8 mouse cellular contexts compared by ENCODE assay signal in genomic region chr9:41273171-41273781, GRCm38 (mm10).
DNase-seq lines count a peak whose midpoint lies in the region; ATAC-seq and TF ChIP-seq lines count a peak whose summit lies in the region.

No protein-coding gene starts in this region.

- peak overlapping the region; percentile 47 for H3K4me2 ChIP-seq in liver, postnatal 0 days (ENCODE audit: low read depth, low read length)
- H3K4me2 ChIP-seq in stomach, postnatal 0 days (replicated peaks; ENCODE audit: low read depth), result peak overlapping the region; percentile 52

- H3K36me3 ChIP-seq in embryonic facial prominence, embryonic 10.5 days (replicated peaks), result no peaks in the 10 kb centered on the region
- no peaks in the 10 kb centered on the region for H3K36me3 ChIP-seq in liver, postnatal 0 days (replicated peaks; ENCODE audit: insufficient read depth, low read length)
- H3K36me3 ChIP-seq in stomach, postnatal 0 days (ENCODE audit: control insufficient read depth, insufficient read depth, low read length), result no peaks in the 10 kb centered on the region

- H3K9me3 ChIP-seq in embryonic facial prominence, embryonic 10.5 days, result peaks cover 2% of the 10 kb centered on the region; the same call in 1 of the 2 replicates
- H3K9me3 ChIP-seq in liver, postnatal 0 days (ENCODE audit: low read length), result no peaks in the 10 kb centered on the region; the same call in 1 of the 2 replicates
- 0 out of 2 replicates have a peak, but pooled peaks cover 3% of the 10 kb centered on the region for H3K9me3 ChIP-seq in stomach, postnatal 0 days (ENCODE audit: control insufficient read depth, low read length)

- peaks cover 24% of the 10 kb centered on the region for H3K4me1 ChIP-seq in embryonic facial prominence, embryonic 10.5 days
- no peaks in the 10 kb centered on the region for H3K4me1 ChIP-seq in liver, postnatal 0 days (ENCODE audit: insufficient read depth)
- H3K4me1 ChIP-seq in stomach, postnatal 0 days (replicated peaks; ENCODE audit: control insufficient read depth, insufficient read depth), result no peaks in the 10 kb centered on the region

- no peak for DNase-seq in layer of hippocampus, adult 2 months (ENCODE audit: low spot score in 2 of 2)
- no peak for DNase-seq in layer of hippocampus, adult 8-10 months (ENCODE audit: low spot score in 2 of 2)
- peak; percentile 92 for DNase-seq in embryonic facial prominence, embryonic 10.5 days (ENCODE audit: low spot score)
- peak; percentile 12 to 25 for DNase-seq in heart, postnatal 14 days
- DNase-seq in liver, postnatal 0 days, result no peak
- DNase-seq in stomach, postnatal 0 days (ENCODE audit: low spot score), result peak; percentile 29
- no peak for DNase-seq in right cerebral cortex, adult 18-20 months

- peak overlapping the region; percentile 54 for H3K4me3 ChIP-seq in layer of hippocampus, adult 2 months
- H3K4me3 ChIP-seq in embryonic facial prominence, embryonic 10.5 days, result peak overlapping the region; percentile 55
- no peak overlapping the region for H3K4me3 ChIP-seq in liver, postnatal 0 days (ENCODE audit: low read depth, low read length)
- H3K4me3 ChIP-seq in stomach, postnatal 0 days (ENCODE audit: low read depth, low read length), result peak overlapping the region; percentile 32

- TF ChIP-seq EP300 in liver, postnatal 0 days (IDR thresholded peaks at IDR 0.05; ENCODE audit: low read depth), result no peak
- TF ChIP-seq EP300 in stomach, postnatal 0 days (optimal IDR thresholded peaks at IDR 0.05), result no peak

- H3K27ac ChIP-seq in layer of hippocampus, adult 2 months, result peak overlapping the region; percentile 36; the same call in 1 of the 2 replicates
- peak overlapping the region; percentile 92 for H3K27ac ChIP-seq in embryonic facial prominence, embryonic 10.5 days (replicated peaks)
- no peak overlapping the region for H3K27ac ChIP-seq in liver, postnatal 0 days (ENCODE audit: low read depth)
- H3K27ac ChIP-seq in stomach, postnatal 0 days (replicated peaks), result no peak overlapping the region

- H3K9ac ChIP-seq in liver, postnatal 0 days (replicated peaks), result no peak overlapping the region
- peak overlapping the region; percentile 45; the same call in 1 of the 2 replicates for H3K9ac ChIP-seq in stomach, postnatal 0 days (ENCODE audit: low read length)

- intact Hi-C loops in heart, postnatal 14 days (cut with DNase I), result no loop called here

- ATAC-seq in liver, postnatal 0 days, result no peak
- ATAC-seq in stomach, postnatal 0 days (ENCODE audit: low FRiP score, low TSS enrichment), result peak; percentile 42; the same call in 1 of the 2 replicates
- no peak for ATAC-seq in activated CD4-positive, CD25-positive, alpha-beta regulatory T cell, adult 4 months

- no peaks in the 10 kb centered on the region for H3K27me3 ChIP-seq in embryonic facial prominence, embryonic 10.5 days (replicated peaks; ENCODE audit: low read depth, poor library complexity, severe bottlenecking)
- peaks cover 19% of the 10 kb centered on the region for H3K27me3 ChIP-seq in liver, postnatal 0 days (ENCODE audit: insufficient read depth, low read length)
- H3K27me3 ChIP-seq in stomach, postnatal 0 days (ENCODE audit: control insufficient read depth, insufficient read depth, low read length), result no peaks in the 10 kb centered on the region

- WGBS in embryonic facial prominence, embryonic 10.5 days, result under 1% methylated on average over 18 of the region's 18 CpGs
- 2% methylated on average over 17 of the region's 18 CpGs for WGBS in liver, postnatal 0 days (ENCODE audit: insufficient replicate concordance)
- WGBS in stomach, postnatal 0 days, result under 1% methylated on average over 18 of the region's 18 CpGs

- TF ChIP-seq CTCF in layer of hippocampus, adult 2 months (conservative IDR thresholded peaks at IDR 0.05), result peak; percentile 19; the same call in 1 of the 2 replicates
- TF ChIP-seq CTCF in liver, postnatal 0 days (IDR thresholded peaks at IDR 0.05; ENCODE audit: low read depth), result no peak
- TF ChIP-seq CTCF in stomach, postnatal 0 days (IDR thresholded peaks at IDR 0.05; ENCODE audit: low read depth), result peak; percentile 35

Comparison
In these comparisons a context has a peak if more than half of its experiments do, and no peak if none do; other contexts are left out.
1. DNase-seq: peak in embryonic facial prominence, embryonic 10.5 days (single experiment), heart, postnatal 14 days (2 of 2) and stomach, postnatal 0 days (single experiment); none in layer of hippocampus, adult 2 months (0 of 2), layer of hippocampus, adult 8-10 months (0 of 2), liver, postnatal 0 days (single experiment) and right cerebral cortex, adult 18-20 months (single experiment).
2. H3K27ac ChIP-seq: peak in layer of hippocampus, adult 2 months (single experiment) and embryonic facial prominence, embryonic 10.5 days (single experiment); none in liver, postnatal 0 days (single experiment) and stomach, postnatal 0 days (single experiment).